Mouse (Mus musculus) monocyte, adult 5-6 weeks (primary cell): Measurements from ENCODE around the gene Terf2. TPM values are rescaled to one million over a fixed set of nuclear protein-coding genes. Genes with fewer than 3 reads are reported as not detected.
"Not testable (repeated sequence)": the region's sequence is repeated elsewhere in the genome, so short reads cannot be mapped to it uniquely, and the experiment has no call there.

Source experiments
- ATAC-seq: fragments of 153-309, 156-312 bp; replicated peaks from 2 replicates; pipeline ENCODE4 v1.8.0; 2017; ENCODE audit warnings: mild to moderate bottlenecking; ENCODE audit not compliant: low TSS enrichment, insufficient number of reproducible peaks, severe bottlenecking, poor library complexity, low FRiP score
- total RNA-seq: library from RNA; stranded (forward); fragments of 200-1000, 200-491, 200-594 nt; gene quantifications from 3 replicates; pipeline ENCODE4 v1.2.3, GENCODE M21; 2017

Terf2 gene
- total RNA-seq, 1 experiment from 2014 or later: 11.3 TPM

DNA sequence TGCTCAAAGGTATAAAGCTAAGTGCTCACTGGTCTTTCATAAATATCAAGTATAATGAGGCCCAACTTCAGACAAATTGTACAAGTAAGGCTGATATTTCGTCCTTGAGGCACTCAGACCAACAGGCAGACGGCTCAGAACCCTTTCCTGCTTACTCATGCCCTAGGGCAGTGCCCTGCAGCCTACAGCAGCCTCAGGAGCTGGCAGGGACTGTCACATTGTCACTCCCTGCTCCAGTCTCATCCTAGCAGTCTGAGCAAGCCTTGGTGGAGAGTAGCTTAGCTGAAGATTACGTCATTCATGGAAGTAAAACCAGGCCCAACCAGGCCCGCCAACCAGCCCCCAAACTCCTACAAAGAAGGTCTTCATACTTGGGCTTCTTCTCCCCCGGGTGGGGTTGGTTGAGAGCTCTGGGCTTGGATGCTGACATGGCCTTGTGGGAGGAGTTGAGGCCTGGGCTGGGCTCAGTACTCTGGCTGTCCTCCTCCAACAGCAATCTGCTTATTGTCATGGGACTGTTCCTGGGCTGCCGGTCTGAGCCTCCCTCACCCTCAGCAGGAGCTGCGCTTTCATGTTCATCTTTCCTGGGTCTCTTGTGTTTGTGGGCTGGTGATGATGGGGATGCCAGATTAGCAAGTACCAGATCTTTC is 20.0 kb downstream of the Terf2 start:
- ATAC-seq: no peak

DNA sequence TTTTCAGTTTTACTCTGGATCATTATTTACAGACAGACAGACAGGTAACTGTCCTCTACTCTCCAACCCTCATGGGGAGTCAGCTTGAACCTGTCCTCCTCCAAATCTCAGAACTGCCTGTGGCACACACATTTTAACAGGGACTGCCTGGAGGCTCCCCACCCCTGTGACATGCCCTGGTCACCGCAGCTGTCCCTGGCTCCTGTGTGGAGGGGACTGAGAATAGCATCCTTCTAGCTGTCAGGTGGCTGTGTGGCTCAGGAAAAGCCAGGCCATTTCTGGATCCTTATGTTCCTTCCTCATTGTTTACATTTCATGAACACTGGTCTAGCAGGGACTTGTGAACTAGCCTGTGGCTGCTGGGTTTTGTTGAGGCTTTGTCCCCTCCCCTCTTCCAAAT is 22.2 kb downstream of the Terf2 start:
- no peak for ATAC-seq

DNA sequence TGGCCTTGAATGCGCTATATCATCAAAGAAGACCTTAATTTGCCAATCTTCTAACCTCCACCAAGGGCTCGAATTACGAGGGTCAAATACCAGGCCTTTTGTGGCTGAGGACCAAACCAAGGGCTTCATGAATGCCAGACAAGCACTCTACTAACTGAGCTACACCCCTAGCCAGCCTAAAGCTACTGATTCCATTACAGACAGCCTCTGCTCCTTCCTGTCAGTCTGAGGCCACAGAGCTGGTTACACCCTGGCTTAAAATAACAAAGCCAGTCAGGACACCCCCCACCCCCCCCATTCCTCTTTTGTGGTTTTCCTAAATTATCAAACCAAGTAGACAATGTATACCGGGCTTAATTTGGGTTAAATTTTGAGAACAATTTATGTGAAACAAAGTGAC is 22.6 kb downstream of the Terf2 start:
- ATAC-seq: no peak

DNA sequence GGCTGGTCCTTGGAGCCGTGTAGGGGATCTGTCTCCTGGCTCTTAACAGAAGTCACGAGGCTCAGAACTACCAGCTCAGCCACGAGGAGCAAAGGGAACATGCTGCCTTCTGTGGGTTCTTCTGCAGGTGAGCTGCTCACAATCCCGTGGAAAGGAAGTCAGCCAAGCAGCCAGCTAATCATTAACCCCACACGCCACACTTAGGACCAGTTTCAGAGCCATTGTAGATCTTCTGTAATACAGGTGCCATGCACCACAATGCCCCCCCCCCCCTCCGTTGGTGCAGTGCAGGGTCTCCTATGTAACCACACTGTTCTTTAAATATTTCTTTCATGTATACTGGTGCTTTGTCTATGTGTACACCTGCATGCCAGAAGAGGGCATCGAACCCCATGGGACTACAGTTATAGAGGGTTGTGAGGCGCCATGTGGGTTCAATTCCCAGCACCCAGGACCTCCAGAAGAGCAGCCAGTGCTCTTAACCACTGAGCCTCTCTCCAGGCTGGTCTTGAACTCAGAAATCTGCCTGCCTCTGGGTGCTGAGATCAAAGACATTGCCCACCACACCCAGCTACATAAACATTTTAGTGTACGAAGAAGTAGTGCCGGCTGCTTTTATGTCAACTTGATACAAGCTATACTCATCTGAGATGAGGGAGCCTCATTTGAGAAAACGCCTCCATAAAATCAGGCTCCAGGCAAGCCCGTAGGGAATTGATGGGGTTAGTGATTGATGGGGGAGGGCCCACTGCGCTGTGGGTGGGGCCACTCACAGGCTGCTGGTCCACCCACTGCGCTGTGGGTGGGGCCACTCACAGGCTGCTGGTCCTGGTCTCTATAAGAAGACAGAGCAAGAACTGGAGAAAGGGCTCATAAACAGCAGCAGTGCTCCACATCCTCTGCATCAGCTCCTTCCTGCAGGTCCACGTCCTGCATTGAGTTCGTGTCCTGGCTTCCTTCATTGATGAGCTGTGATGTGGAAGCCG is 30.5 kb downstream of the Terf2 start, which contains the start of gene Tmed6:
TSS of gene Tmed6 (minus strand) at position 134 of the 986 bp plus-strand sequence.
- ATAC-seq: no peak

DNA sequence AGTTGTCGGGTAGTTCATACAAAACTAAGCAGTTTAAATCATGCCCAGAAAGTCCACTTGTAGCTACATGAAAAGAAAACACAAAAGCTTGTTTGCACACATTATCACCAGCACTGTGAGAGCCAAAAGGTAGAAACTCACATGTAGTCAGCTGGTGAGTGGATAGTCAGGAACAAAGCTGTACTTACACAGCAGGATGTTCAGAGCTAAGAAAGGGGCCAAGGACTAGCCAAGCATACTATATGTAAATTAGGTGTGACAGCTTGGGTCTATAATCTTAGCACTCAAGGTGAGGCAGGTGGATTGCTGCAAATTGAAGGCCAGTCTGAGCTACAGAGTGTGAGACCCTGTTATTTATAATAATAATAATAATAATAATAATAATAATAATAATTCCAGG is 33.7 kb downstream of the Terf2 start:
- no peak for ATAC-seq

DNA sequence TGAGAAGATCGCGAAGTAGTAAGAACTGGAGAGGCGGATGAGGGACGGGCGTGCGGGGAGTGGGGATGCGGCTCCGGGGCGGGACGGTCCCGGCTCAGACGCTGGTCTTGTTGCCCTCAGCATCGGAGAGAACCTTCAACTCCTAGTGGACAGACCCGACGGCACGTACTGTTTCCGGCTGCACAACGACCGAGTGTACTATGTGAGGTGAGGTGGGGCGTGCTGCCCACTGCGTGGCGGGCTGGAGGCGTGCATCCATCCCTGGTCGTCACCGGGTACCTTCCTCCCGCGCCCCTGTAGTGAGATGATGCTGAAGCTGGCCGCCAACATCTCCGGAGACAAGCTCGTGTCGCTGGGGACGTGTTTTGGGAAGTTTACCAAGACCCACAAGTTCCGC is 39.4 kb downstream of the Terf2 start:
- ATAC-seq: peak; percentile 24

DNA sequence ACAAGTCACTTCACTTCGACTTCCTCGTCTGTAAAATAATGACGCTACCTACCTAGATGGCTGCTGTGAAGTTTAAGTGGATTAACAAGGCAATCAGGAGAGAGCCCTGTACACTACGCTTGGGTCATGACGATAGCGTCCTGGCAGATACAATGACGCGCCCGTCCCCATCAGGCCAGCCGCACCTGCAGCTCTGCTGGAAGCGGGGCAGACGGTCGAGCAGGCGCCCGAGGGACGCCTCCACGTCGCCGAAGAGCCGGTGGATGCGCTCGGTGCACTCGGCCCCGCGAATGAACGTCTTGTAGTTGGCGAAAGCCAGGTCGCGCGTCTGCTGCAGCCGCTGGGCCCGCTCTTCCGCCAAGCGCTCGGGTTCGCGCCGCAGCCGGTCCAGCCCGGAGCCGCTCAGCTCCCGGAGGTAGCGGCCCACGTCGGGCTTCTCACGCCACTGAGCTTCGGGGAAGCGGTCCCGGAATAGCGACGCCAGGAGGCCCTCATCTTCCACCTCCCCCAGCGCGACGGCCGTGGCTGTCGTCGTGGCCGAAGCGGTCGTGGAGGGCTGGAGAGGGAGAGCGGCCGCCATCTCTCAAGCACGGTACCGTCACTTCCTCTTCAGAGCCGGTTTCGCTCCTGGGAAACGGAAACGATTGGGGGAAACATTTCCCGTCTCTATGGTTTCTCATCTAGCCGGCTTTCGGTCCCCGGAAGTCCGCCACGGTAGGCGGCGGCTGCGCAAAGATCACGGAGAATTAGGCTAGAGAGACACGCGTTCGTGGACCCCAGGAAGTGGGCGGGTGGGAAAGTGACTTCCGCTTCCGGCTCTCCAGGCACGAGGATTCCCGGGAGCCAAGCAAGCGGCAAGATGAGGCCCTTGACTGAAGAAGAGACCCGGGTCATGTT is 40.0 kb downstream of the Terf2 start, which contains the start of the genes Cog8 and Nip7:
TSS of gene Cog8 (minus strand) at position 614 of the 897 bp plus-strand sequence.
TSS of gene Nip7 (plus strand) at position 802 of the 897 bp plus-strand sequence.
- ATAC-seq: peak; percentile 98

DNA sequence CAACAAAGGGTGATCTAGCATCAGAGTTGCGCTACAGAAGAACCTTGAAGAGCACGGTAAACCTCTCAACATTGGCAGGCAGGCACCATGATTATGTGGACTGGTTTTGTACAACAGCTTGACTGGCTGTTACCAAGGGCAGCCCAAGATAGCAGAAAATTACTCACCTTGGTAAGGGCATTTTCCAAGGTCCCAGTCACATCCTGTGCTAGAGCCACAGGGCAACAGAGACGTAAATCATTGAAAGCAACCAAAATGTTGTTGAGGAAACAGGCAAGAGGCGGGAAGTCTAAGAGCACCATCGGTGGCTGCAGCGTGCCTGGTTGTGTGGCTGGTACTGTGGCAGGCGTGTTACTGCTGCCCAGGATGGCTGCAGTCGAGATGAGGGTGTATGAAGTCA is 44.3 kb downstream of the Terf2 start:
- no peak for ATAC-seq

DNA sequence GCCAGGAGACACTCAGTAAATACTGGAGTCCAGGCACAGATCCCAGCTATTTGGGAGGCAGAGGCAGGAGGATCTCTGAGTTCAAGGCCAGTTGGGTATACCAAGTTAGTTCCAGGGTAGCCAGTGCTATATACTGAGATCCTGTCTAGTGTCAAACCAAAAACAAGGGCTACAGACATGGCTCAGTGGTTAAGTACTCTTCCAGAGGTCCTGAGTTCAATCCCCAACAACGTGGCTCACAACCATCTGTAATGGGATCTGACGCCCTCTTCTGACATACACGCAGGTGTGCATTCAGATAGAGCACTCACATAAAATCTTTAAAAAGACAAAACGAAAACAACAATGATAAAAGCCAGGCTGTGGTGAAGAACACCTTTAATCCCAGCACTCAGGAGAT is 46.9 kb downstream of the Terf2 start:
- no peak for ATAC-seq

DNA sequence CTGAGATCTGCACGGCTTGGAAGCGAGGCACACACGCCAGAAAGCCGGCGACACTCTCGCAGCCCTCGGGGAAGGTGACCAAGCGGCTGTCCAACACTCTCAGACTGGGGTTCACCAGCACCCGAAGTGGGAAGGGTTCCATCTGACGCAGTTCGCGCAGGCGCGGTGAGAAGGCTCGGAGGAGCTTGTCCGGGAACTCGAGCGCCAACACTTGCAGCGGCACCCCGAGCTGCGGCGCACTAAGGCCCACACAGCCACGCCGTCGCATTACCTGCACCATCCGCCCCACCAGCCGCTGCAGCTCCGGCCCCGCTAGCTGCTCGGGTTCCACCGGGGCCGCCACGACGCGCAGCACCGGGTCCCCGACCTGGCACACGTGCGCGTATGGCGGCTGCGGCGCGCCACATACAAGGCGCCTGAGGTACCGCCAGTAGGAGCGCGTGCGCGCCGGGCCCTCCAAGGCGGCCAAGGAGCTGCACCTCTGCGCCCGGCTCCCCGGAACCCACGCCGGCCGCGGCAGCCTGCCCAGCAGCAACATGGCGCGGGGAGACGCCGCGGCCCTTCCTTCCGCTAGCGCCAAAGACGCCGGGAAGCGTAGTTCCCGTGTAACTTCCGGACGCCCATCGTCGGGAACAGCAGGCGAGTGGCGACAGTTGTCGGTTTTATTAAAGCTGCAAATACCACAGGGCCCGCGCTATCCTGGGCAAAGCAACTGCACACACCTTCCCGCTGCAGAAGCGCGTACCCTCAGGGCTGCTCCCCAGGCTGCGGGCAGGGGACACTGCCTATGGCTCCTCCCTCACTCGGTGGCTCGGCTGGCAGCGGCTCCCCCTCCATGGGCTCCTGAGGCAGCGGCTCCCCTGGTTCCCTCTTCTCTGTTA is 48.0 kb downstream of the Terf2 start, which contains the start of gene Pdf:
TSS of gene Pdf (minus strand) at position 554 of the 881 bp plus-strand sequence.
- peak; percentile 60 for ATAC-seq

DNA sequence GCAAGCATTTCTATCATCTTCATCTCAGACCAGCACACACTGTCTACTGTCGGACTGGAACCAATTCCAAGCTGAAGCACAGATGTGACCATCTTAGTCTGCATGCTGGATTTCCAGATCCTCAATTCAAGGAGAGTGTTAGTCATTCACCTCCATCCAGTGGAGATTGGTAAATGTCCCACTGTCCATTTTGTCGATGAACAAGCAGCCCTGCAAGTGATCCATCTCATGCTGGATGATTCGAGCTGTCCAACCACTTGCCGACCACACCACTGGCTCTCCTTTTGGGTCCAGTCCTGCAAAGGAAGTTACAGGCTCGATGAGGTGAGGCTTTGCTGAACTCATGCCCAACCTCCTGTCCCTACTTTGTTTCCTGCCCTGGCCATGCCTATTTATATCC is 49.4 kb downstream of the Terf2 start:
- no peak for ATAC-seq

DNA sequence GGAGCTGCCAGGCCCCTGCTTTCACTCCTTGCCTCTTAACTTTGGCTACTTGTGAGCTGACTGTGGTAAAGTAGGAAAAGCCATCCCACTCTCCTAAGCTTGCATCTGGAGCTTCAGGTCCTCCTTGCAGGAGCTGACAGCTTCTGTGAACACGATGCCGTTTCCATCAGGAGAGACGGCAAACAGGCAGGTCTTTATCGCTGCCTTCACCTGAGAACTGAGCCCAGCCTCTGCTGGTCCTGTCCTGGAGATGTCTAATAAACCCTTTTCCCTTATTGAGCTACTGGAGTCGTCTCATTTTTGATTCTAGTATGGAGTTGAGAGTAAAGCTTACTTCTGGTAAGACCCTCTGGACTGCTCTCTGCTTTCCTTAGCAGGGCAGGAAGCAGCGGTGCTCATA is 50.9 kb downstream of the Terf2 start:
- ATAC-seq: no peak

DNA sequence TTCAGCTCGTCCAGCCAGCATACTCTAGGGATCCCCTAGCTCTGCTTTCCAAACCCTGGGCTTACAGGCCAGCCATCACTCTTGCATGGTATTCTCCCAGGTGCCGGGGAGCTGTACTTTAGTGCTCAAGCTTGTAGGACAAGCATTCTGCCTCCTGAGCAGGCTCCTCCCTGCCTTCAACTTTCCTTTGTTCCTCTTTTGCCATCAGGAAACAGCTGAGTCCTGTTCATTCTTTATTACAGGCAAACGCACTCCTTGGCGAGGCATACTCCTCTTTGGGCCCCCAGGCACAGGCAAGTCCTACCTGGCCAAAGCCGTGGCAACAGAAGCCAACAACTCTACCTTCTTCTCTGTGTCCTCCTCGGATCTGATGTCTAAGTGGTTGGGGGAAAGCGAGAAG is 55.7 kb downstream of the Terf2 start:
- ATAC-seq: no peak

DNA sequence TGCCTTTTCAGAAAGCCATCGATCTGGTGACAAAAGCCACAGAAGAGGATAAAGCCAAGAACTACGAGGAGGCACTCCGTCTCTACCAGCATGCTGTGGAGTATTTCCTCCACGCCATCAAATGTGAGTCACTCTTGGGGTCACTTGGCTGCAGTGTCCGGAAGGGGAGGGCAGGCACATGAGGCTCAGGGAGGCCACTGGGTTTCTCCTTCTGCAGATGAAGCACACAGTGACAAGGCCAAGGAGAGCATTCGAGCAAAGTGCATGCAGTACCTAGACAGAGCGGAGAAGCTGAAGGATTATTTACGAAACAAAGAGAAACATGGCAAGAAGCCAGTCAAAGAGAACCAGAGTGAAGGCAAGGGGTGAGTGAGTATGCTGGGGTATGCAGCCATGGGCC is 59.7 kb downstream of the Terf2 start:
- ATAC-seq: no peak

DNA sequence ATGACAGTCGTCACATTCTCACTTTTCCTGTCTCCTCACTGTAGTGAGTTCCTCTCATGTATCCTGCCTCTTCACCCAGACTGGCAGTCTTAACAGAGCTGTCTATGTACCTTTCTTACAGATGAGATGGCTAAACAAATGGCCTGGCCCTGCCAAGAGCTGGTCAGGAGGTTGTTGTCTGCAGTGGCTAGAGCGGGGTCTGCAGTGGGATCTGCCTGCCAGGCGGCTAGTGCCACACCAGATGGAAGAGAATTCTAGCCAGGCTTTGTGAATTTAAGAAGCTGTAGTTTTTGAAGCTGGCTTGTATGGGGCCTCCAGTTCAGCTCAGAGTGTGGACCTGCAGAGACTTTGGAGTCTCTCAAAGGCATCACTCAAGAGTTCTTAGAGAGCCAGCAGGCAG is 60.7 kb downstream of the Terf2 start:
- ATAC-seq: no peak

DNA sequence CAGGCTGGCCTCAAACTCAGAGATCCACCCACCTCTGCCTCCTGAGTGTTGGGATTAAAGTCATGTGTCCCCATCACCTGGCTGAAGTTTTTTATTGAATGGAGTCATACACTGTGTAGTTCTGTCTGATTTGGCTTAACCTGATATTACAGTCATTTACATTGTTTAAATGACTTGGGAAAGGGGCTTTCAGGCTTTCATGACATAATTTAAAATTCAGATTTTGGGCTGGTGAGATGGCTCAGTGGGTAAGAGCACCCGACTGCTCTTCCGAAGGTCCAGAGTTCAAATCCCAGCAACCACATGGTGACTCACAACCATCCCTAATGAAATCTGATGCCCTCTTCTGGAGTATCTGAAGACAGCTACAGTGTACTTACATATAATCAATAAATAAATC is 62.7 kb downstream of the Terf2 start:
- not testable (repeated sequence) for ATAC-seq

DNA sequence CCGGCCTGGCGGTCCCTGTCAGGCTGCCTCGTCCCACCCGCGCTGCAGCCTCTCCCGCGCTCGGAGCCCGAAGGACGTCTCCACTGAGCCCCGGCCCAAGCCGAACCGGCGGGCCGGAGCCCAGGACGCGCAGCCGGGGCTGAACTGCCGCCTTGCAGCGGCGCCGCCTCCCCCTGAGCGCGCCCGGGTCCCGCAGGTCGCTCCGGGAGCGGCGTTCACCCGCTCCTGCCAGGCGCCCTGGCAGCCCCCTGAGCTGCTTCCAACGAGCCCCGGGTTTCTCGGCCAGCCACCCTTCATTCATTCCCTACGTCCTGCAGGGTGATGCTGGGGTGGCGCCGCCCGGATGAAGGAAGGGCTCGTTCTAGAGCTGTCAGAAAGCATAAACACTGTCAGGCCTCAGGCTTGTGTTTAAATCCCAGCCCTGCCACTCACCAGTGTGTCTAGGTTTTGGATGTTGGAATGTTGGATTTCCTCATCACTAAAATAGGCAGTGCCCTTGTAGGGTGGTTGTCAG is 64.7 kb downstream of the Terf2 start:
- ATAC-seq: no peak
